Mouse (Mus musculus) ovary, postnatal 36 days (tissue): Measurements from ENCODE around the gene Fam124b.

Source experiments
- DNase-seq: peaks from one replicate; pipeline ENCODE4 v3.0.0; 2022; ENCODE audit warnings: low spot score, mixed read lengths

The Fam124b gene

DNA sequence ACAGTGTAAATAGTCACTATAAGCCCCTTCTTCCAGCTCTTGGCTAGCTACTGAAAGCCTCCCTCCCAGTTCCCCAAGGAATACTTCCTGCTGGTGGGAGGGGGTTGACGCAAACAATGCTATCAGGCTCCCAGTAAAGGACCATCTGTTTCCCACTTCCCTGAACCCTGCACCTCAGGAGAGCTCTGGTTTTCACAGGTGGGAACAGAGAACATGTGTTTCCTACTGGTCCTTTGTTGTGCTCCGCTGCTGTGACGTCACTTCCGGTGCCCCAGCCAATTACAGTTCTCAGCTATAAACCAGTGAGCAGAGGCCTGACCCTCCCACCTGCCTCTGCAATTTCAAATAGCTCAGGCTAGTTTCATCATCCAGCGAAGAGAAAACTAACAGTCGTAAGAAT is at the start of gene Fam124b:
Gene Fam124b, minus strand, starts transcription at position 206 of the 400 bp plus-strand sequence.
- no peak for DNase-seq

- DNase-seq, result no peak
These were observed 42.2 kb upstream of the Fam124b start for GRCm38 (mm10) chr1:80260443-80260842.

GRCm38 (mm10) chr1:80258632-80259031 is 40.4 kb upstream of the Fam124b start:
- DNase-seq, result no peak

DNA sequence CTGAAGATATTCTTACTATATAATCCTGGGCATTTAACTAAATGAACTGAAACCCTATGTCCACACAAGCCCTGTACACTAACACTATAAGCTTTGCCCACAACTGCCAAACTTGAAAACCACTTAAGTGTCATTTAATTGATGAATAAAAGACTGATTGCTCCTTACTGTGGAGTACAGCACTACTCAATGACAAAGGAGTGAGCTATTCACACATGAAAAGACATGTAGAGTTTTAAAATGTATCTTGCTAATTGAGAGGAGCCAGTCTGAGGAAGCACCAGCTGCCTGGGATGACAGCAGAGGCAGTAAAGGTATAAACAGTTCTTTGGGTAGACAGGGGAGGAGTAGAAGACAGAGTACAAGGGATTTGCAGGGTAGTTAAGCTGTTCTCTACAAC is 35.0 kb upstream of the Fam124b start:
- no peak for DNase-seq

DNA sequence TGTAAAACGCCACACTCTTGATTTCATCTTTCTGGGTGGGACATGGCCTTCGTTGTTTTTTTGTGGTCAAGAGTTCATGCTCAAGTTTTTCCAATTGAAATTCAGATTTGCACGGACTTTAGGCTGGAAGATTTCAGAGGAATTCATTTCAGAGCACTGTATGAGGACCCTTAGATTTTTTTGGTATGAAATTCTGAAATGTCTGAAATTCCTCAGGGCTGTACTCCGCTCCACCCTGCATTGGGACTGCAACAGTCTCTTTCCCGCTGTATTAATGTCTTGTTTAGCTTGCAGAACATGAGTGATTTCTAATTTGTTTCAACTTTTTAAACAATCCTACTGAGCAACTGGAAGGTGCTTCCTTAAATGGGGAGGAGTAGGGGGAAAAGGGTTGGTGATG is 32.0 kb upstream of the Fam124b start:
- DNase-seq, result no peak

GRCm38 (mm10) chr1:80247131-80247530 is 28.9 kb upstream of the Fam124b start:
- DNase-seq, result no peak

- DNase-seq, result no peak
These were observed 25.9 kb upstream of the Fam124b start for GRCm38 (mm10) chr1:80244123-80244522.

DNA sequence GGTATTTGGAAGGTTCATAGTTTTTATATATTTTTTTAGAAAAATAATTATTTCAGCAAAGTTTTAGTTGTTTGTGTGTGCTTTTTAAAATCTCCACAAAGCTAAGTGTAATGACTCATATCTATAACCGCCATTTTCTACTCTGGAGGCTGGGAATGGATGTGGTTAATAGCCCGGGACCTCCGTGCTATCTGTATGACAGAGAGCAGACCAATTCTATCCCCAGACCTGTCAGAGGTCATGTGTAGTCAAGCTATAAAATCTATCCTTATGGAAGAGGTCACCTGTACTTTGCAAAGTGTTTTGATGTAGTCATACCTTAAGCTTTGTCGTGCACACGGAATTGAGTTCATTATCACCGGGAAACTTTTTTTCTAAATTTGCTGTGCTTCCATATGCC is 23.3 kb upstream of the Fam124b start:
- DNase-seq, result no peak

- no peak for DNase-seq
These were observed 21.9 kb upstream of the Fam124b start for GRCm38 (mm10) chr1:80240017-80240660.

DNA sequence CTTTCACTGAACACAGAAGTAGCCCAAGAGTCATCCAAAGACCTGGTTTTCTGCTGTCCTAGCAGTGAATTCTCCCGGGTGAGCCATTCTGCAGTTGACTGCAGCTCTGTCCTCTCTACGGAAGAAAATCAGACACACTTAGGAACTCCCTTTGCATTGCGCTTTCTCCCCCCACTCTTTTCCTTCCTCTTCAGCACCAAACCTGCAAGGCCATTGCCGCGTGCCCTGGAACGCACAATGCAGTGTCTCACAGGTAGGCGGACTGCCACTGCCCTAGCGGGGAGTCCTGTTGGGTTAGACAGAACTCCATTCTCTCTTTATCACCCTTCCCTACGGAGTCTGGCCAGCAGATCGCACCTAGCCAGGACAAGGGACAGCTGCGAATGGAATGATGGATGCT is 21.2 kb upstream of the Fam124b start:
- no peak for DNase-seq

GRCm38 (mm10) chr1:80236951-80237702 is 18.9 kb upstream of the Fam124b start:
- no peak for DNase-seq

- DNase-seq, result no peak
These were observed 17.9 kb upstream of the Fam124b start for GRCm38 (mm10) chr1:80236126-80236525.

DNA sequence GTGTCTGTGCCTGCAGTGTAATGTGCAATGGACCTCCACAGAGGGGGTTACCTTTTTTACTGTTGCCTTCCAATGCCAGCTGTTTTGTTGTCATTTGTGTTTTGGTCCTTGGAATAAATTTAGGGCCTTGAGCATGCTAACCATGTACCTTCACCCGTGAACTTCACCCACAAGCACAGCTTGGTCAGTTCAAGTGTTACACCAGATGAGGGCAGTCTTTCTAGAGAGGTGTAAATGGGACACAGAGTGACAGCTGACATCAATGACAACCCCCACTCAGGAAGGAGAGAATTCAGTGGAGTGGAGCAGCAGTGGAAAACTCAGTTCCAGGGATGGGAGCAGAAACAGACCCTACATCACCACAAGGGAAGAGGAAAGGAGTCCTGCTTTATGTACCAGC is 12.3 kb upstream of the Fam124b start:
- DNase-seq, result no peak

DNA sequence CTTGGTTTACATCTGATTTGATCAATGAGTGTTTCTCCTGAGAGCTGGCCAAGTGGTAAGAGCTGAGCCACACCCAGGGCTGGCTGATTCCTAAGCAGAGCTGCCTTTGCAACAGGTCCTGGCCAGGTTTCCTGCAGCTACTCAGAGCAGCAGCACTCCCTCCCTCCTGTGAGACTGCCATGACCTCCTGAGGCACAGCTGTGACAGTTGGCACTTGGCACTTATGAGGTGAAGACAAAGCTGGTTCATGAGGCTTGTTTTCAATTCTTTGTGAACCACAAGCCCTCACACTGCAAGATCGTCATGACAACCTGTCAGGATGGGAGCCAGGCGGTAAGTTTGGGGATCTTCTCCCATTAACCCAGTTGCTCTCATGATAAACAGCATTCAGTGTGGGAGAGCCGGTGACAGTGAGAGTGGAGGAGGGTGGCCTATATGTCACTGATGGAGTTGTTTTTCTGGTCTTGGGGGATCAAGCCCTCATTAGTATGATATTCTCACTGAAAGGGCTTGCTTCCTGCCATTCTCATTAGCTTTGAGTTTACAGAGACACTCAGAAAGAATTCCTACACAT is 6.7 kb upstream of the Fam124b start:
- no peak for DNase-seq

- DNase-seq, result no peak
These were observed 2.9 kb upstream of the Fam124b start for GRCm38 (mm10) chr1:80221151-80221550.

GRCm38 (mm10) chr1:80213826-80214225 is 4.4 kb downstream of the Fam124b start:
- DNase-seq, result no peak

DNA sequence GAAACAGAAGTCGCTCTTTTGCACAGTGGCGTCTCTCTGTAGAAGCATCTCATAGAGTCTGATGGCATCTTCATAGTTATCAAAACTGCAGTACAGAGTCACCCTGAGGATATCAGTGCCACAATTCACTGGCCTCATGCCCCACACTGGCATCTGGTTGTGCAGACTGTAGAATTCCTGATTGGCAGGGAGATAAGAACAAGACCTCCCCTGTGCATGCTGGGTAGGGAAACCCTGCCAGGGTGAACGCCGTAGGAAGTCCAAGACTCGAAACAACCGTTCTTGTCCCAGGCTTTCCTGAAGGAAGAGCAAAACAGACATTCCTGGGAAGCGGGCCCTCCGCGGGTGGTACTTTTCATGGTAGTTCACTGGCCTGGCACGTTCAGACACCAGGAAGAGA is 5.1 kb downstream of the Fam124b start:
- no peak for DNase-seq

DNA sequence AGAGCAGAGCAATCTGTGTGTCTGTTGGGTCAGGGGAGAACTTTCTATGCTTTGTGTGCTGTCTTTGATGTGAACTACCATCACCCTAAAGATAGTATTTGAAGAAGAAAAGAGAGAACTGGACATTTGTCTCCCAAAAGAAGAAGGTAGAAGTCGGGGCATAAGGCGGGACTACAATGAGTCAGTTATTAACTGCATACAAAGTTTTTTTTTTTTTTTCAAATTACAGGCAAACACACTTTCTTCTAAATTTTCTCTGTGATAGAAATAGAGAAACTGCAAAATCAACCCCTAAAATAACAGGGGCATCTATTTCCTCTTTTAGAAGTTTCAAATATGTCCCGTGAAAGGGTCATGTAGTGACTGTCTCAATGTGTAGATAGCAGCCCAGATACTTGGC is 16.0 kb downstream of the Fam124b start:
- no peak for DNase-seq

DNA sequence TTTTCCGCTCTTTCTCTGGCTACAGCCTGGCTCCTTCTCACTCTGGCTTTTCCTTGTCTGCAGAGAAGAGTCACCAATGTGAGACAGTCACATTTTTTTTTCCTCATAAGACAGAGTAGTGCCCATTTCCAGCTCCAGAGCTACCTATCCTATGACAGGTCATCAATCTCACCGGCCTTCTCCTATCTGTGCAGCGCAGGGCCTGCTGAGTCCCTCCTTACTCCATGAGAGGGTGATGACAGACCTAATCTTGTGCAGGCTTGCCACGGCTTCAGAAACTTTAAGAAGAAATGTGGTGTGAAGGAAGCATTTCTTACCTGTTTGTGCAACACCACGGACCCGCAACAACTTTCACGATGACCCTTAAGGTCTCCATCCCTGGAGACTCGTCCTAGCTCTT is 25.4 kb downstream of the Fam124b start:
- DNase-seq, result no peak

DNA sequence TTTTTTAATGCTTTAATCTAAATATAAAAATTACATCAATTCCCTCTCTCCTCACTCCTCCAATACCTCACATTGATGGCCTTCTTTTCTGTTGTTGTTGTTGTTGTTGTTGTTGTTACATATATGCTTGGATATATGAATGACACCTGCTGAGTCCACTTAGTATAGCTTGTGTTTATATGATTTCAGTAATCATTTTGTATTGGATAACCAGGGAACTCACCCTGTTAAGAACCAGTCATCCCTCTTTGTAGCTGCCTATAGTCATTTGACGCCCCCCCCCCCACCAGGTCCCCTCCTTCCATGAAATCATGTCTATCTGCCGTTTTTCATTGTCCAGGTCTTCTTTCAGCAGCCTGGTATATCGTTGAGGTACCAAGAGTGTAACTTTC is 36.9 kb downstream of the Fam124b start:
- no peak for DNase-seq

- no peak for DNase-seq
These were observed 37.4 kb downstream of the Fam124b start for GRCm38 (mm10) chr1:80180767-80181413.

- DNase-seq, result no peak
These were observed 38.1 kb downstream of the Fam124b start for GRCm38 (mm10) chr1:80180128-80180527.
